Mouse (Mus musculus): ENCODE data around the gene Aldh1l1. TPM values are rescaled to one million over a fixed set of nuclear protein-coding genes. Genes with fewer than 3 reads are reported as not detected.

Gene Aldh1l1
- total and polyA plus RNA-seq, 3 experiments: 0.11 to 0.13 TPM; not detected in 1

GRCm38 (mm10) chr6:90594972-90595371 lies 108.7 kb downstream of the Aldh1l1 start:
- Histone ChIP-seq H3K4me3 (replicated peaks in 1 of 3; ENCODE audit: low read depth in 2 of 3, low read length in 2 of 3, poor library complexity in 1 of 3) (no peak overlapping the region), H3K79me2 (replicated peaks; ENCODE audit: control insufficient read depth, extremely low read depth, insufficient read depth, poor library complexity, severe bottlenecking) (no peaks in the 10 kb centered on the region), H3K4me2 (ENCODE audit: insufficient read depth, low read depth, poor library complexity, severe bottlenecking) (no peak overlapping the region), H3K9ac (ENCODE audit: insufficient read depth, low read depth) (no peak overlapping the region), H3K4me1 (ENCODE audit: control insufficient read depth in 1 of 2, insufficient read depth in 2 of 2) (no peaks in the 10 kb centered on the region), H3K27me3 (replicated peaks) (peaks cover 98% of the 10 kb centered on the region), H3K36me3 (replicated peaks in 1 of 2; ENCODE audit: control insufficient read depth in 1 of 2, insufficient read depth in 1 of 2, low read length in 1 of 2) (no peaks in the 10 kb centered on the region), H3K27ac (ENCODE audit: insufficient read depth, low read depth) (no peak overlapping the region), H3K9me3 (replicated peaks; ENCODE audit: low read length) (peaks cover 18% of the 10 kb centered on the region)
- DNase-seq (ENCODE audit: extremely low read depth): no peak
- in situ Hi-C loops (cut with MboI; ENCODE audit: low pct_ligation_motif_present, low pct_unique_long_range_greater_than_20kb, low sequenced_read_pairs) (no loop called here), dilution Hi-C loops (cut with MboI; ENCODE audit: extremely low pct_ligation_motif_present, extremely low pct_unique_long_range_greater_than_20kb, low sequenced_read_pairs) (no loop called here)
- no peak for TF ChIP-seq SIN3A (IDR thresholded peaks at IDR 0.05; ENCODE audit: low read length)
- TF ChIP-seq MEF2A (IDR thresholded peaks at IDR 0.05; ENCODE audit: borderline replicate concordance, low read depth, low read length): no peak
- TF ChIP-seq IRF4 (IDR thresholded peaks at IDR 0.05; ENCODE audit: low read depth, low read length): no peak
- TF ChIP-seq KAT2A (IDR thresholded peaks at IDR 0.05; ENCODE audit: insufficient replicate concordance, low read length): no peak
- TF ChIP-seq ELF1 (IDR thresholded peaks at IDR 0.05; ENCODE audit: low read depth, low read length): no peak
- no peak for TF ChIP-seq RCOR1 (conservative IDR thresholded peaks at IDR 0.05; ENCODE audit: low read depth, low read length)
- no peak for TF ChIP-seq NELFE (IDR thresholded peaks at IDR 0.05; ENCODE audit: low read depth, low read length)
- TF ChIP-seq MYC (IDR thresholded peaks at IDR 0.05; ENCODE audit: low read depth, low read length): no peak
- TF ChIP-seq TBP (conservative IDR thresholded peaks at IDR 0.05; ENCODE audit: low read depth, low read length): no peak
- no peak for TF ChIP-seq MAZ (IDR thresholded peaks at IDR 0.05; ENCODE audit: low read depth, low read length)

- Histone ChIP-seq H3K27ac (ENCODE audit: insufficient read depth, low read depth) (no peak overlapping the region), H3K4me2 (ENCODE audit: insufficient read depth, low read depth, poor library complexity, severe bottlenecking) (no peak overlapping the region), H3K4me1 (ENCODE audit: control insufficient read depth in 1 of 2, insufficient read depth in 2 of 2) (no peaks in the 10 kb centered on the region), H3K9me3 (replicated peaks; ENCODE audit: low read length) (peaks cover 18% of the 10 kb centered on the region), H3K79me2 (replicated peaks; ENCODE audit: control insufficient read depth, extremely low read depth, insufficient read depth, poor library complexity, severe bottlenecking) (no peaks in the 10 kb centered on the region), H3K36me3 (replicated peaks in 1 of 2; ENCODE audit: control insufficient read depth in 1 of 2, insufficient read depth in 1 of 2, low read length in 1 of 2) (no peaks in the 10 kb centered on the region), H3K27me3 (replicated peaks) (peaks cover 96% of the 10 kb centered on the region), H3K9ac (ENCODE audit: insufficient read depth, low read depth) (no peak overlapping the region), H3K4me3 (replicated peaks in 1 of 3; ENCODE audit: low read depth in 2 of 3, low read length in 2 of 3, poor library complexity in 1 of 3) (no peak overlapping the region)
- DNase-seq (ENCODE audit: extremely low read depth): no peak
- TF ChIP-seq USF2 (conservative IDR thresholded peaks at IDR 0.05; ENCODE audit: low read depth, low read length): no peak
- TF ChIP-seq MAX (IDR thresholded peaks at IDR 0.05; ENCODE audit: low read length): no peak
- no peak for TF ChIP-seq MXI1 (IDR thresholded peaks at IDR 0.05; ENCODE audit: low read depth, low read length)
- no peak for TF ChIP-seq JUND (conservative IDR thresholded peaks at IDR 0.05; ENCODE audit: low read depth, low read length)
- no peak for TF ChIP-seq CHD1 (IDR thresholded peaks at IDR 0.05; ENCODE audit: low read depth, low read length)
- dilution Hi-C loops (cut with MboI; ENCODE audit: extremely low pct_ligation_motif_present, extremely low pct_unique_long_range_greater_than_20kb, low sequenced_read_pairs): no loop called here
- in situ Hi-C loops (cut with MboI; ENCODE audit: low pct_ligation_motif_present, low pct_unique_long_range_greater_than_20kb, low sequenced_read_pairs): no loop called here
These were observed 110.8 kb downstream of the Aldh1l1 start for GRCm38 (mm10) chr6:90597060-90597459.

- TF ChIP-seq KAT2A (IDR thresholded peaks at IDR 0.05; ENCODE audit: insufficient replicate concordance, low read length) (no peak), ZNF384 (IDR thresholded peaks at IDR 0.05; ENCODE audit: low read depth, low read length) (peak; percentile 17; the same call in 1 of the 2 replicates)
- in situ Hi-C loops (cut with MboI; ENCODE audit: low pct_ligation_motif_present, low pct_unique_long_range_greater_than_20kb, low sequenced_read_pairs) (no loop called here), dilution Hi-C loops (cut with MboI; ENCODE audit: extremely low pct_ligation_motif_present, extremely low pct_unique_long_range_greater_than_20kb, low sequenced_read_pairs) (no loop called here)
- Histone ChIP-seq H3K36me3 (replicated peaks in 1 of 2; ENCODE audit: control insufficient read depth in 1 of 2, insufficient read depth in 1 of 2, low read length in 1 of 2) (no peaks in the 10 kb centered on the region), H3K27ac (ENCODE audit: insufficient read depth, low read depth) (no peak overlapping the region), H3K4me2 (ENCODE audit: insufficient read depth, low read depth, poor library complexity, severe bottlenecking) (no peak overlapping the region), H3K4me1 (ENCODE audit: control insufficient read depth in 1 of 2, insufficient read depth in 2 of 2) (no peaks in the 10 kb centered on the region), H3K9me3 (replicated peaks; ENCODE audit: low read length) (peaks cover 18% of the 10 kb centered on the region), H3K27me3 (replicated peaks) (peaks cover 96% of the 10 kb centered on the region), H3K79me2 (replicated peaks; ENCODE audit: control insufficient read depth, extremely low read depth, insufficient read depth, poor library complexity, severe bottlenecking) (no peaks in the 10 kb centered on the region), H3K9ac (ENCODE audit: insufficient read depth, low read depth) (no peak overlapping the region), H3K4me3 (replicated peaks in 1 of 3; ENCODE audit: low read depth in 2 of 3, low read length in 2 of 3, poor library complexity in 1 of 3) (no peak overlapping the region)
- DNase-seq (ENCODE audit: extremely low read depth): no peak
These were observed 111.4 kb downstream of the Aldh1l1 start for GRCm38 (mm10) chr6:90597592-90597991.

Data from CH12.LX (cell line).